Comparison of ENCODE assay signal across 13 mouse cellular contexts in the genomic region with DNA sequence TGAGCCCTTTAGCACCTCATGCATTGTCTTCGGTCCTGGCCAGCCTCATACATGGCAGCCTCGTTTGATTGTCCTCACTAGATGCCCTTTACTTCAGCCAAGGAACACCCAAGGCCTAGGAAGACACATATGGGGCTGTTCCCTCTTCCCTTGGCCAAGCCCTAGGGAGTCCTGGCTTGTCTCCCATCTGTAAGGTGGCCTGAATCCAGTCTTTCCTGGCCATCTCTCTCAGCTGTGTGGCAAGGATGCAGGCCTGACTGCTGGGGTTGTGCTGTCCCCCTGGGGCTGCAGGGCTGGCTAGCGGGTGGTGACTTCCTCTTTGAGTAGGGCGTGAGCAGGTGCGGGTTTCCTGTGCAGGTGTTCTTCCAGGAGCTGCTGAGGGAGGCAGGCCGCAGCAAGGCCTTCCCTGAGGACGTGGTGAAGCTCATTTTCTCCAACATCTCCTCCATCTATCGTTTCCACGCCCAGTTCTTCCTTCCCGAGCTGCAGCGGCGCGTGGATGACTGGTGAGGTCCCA. TPM values are rescaled to one million over a fixed set of nuclear protein-coding genes. Genes with fewer than 3 reads are reported as not detected.
DNase-seq lines count a peak whose midpoint lies in the region; ATAC-seq lines count a peak whose summit lies in the region.
"Had no signal": no experiment of that assay in that cellular context is flagged by ENCODE, and none has a peak within 500 bp of the region (broad histone marks: within the 10 kb centered on the region; RNA-seq: fewer than 3 reads in every experiment).

No protein-coding gene starts in this region.

- peak; percentile 74 for DNase-seq in cerebellum, adult 11-12 months
- DNase-seq in cerebellum, postnatal 4 days (ENCODE audit: low spot score in 2 of 2), result no peak
- DNase-seq in thymus, postnatal 0 days (ENCODE audit: low spot score), result peak; percentile 35
- DNase-seq in thymus, postnatal 4 days, result no peak
- DNase-seq in cerebellum, adult 9-10 months, result peak; percentile 69
- DNase-seq in kidney, adult 11 months, result no peak
- DNase-seq: embryo, embryonic 11 days; heart, postnatal 14 days; kidney, adult 18-20 months; kidney, postnatal 10 days had no signal

- ATAC-seq in neutrophil, adult 5-6 weeks (ENCODE audit: extremely low read depth, insufficient number of reproducible peaks, low FRiP score, poor library complexity, severe bottlenecking), result peak; percentile 31; the same call in 1 of the 2 replicates
- ATAC-seq in monocyte, adult 5-6 weeks (replicated peaks; ENCODE audit: insufficient number of reproducible peaks, low FRiP score, low TSS enrichment, poor library complexity, severe bottlenecking), result no peak
- ATAC-seq: midbrain, embryonic 16.5 days had no signal

RNA-seq across cellular contexts. Expression of a gene that starts 4.4 kb away (rescaled TPM):
- 6.8 and 7.2 TPM in 2 replicates for polyA plus RNA-seq in thymus, postnatal 0 days (2015; fragmentation: Nextera tagmentation; extraction: Ambion mirVana)
- total RNA-seq in neutrophil, adult 5-6 weeks (2017), result 184 and 192 TPM in 2 replicates
- total RNA-seq in monocyte, adult 5-6 weeks (2017), result 76.8 to 91.0 TPM (median 79.1 TPM) in 3 replicates

RNA-seq across cellular contexts. Expression of a gene that starts 17.4 kb away (rescaled TPM):
- 144 and 154 TPM in 2 replicates for polyA plus RNA-seq in thymus, postnatal 0 days (2015; fragmentation: Nextera tagmentation; extraction: Ambion mirVana)
- 65.8 and 67.3 TPM in 2 replicates for total RNA-seq in neutrophil, adult 5-6 weeks (2017)
- total RNA-seq in monocyte, adult 5-6 weeks (2017), result 56.3 to 71.0 TPM (median 67.0 TPM) in 3 replicates

RNA-seq across cellular contexts. Expression of a gene that starts 47.7 kb away (rescaled TPM):
- 3.7 and 4.4 TPM in 2 replicates for polyA plus RNA-seq in thymus, postnatal 0 days (2015; fragmentation: Nextera tagmentation; extraction: Ambion mirVana)
- total RNA-seq in neutrophil, adult 5-6 weeks (2017), result 151 and 159 TPM in 2 replicates
- total RNA-seq in monocyte, adult 5-6 weeks (2017), result 16.9 to 37.3 TPM (median 22.0 TPM) in 3 replicates

Comparison
In these comparisons a context has a peak if more than half of its experiments do, and no peak if none do; other contexts are left out.
1. DNase-seq: peak in cerebellum, adult 11-12 months (single experiment), thymus, postnatal 0 days (single experiment) and cerebellum, adult 9-10 months (single experiment); none in cerebellum, postnatal 4 days (0 of 2), thymus, postnatal 4 days (single experiment) and kidney, adult 11 months (single experiment).